Mouse (Mus musculus) cerebral cortex, adult 2 months (tissue): ENCODE results near the gene Olfr365.

Experiments
- WGBS: fragments of 180-500 bp; shearing (Covaris S2); methylation state at CpG from one replicate; pipeline ENCODE4 v1.1.7; 2018; 5-methylcytosine and 5-hydroxymethylcytosine counted together

Olfr365 gene

GRCm38 (mm10) chr2:37187898-37188297, at the start of gene Olfr365:
Gene Olfr365, plus strand, starts transcription at chr2:37188198.
- WGBS: 77% methylated on average over 3 of the region's 3 CpGs

DNA sequence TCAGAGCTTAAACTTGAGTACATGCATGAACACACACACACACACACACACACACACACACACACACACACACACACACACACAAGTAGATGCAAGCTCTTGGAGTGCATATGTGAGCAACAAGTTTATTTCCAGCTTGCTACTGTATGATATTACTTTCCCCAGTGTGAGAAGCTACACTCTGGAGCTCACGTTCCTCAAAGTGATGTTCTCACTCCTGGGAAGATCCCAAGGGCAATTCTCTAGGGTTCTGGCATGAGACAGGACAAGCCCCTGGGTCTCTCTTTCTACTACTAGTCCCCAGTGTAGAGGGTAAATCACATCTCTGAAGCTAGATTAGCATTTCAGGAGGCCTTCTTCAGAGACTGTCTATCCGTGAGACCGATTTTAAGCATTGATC, 49.0 kb upstream of the Olfr365 start, which contains the start of gene Olfr364-ps1:
TSS of gene Olfr364-ps1 (plus strand) at position 301 of the 400 bp plus-strand sequence.
- WGBS: 89% methylated on average over 3 of the region's 3 CpGs

GRCm38 (mm10) chr2:37211274-37211673, 23.3 kb downstream of the Olfr365 start, which contains the start of gene Olfr366:
Gene Olfr366, plus strand, starts transcription at chr2:37211574.

